Mouse (Mus musculus): ENCODE data around the gene Nrxn1. TPM values are rescaled to one million over a fixed set of nuclear protein-coding genes. Genes with fewer than 3 reads are reported as not detected.
A peak's percentile ranks its signal among the peaks of the same experiment; 100 is the strongest.
"Not testable (repeated sequence)": the region's sequence is repeated elsewhere in the genome, so short reads cannot be mapped to it uniquely, and the experiment has no call there.

Nrxn1 gene
- polyA plus RNA-seq, 1 experiment from 2014 or later, result 161 TPM

DNA sequence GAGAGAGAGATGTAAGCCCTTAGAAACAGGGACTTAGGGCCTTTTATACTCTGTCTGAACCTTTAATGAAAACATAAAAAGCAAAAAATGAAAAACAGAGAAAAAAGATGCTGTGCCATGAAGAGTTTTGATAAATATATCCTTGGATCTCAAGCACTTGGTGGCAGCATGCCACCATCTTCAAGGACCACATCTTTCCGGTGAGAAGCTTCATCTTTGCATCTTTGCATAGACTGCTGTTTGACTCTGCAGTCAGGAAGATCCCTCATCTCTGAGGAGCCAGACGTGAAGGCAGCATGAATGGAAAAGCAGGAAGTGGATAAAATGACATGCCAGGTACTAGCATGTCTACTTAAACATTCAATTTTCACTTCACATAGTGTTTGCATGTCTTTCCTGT, 586.8 kb downstream of the Nrxn1 start:
- no peaks in the 10 kb centered on the region for H3K4me1 ChIP-seq

DNA sequence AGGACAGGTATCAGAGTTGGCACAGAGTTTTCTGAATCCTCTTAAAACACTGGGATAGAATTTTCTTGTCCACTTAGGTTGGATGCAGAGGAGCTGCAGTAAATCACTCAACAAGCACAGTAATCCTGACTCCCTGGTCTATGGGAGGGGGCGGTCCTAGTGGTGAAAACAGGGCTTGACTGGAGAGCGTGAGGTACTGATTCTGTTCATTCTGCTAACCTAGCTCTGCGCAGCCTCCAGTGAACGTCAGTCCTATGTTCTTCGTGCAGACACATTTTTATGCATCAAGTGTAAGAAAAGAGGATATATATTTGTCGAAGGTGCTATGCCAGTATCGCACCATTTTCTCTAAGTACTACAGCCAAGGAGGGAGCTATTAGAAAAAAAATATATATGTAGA, 588.9 kb downstream of the Nrxn1 start:
- H3K9me3 ChIP-seq; H3K4me3 ChIP-seq; H3K36me3 ChIP-seq; H3K4me1 ChIP-seq; ATAC-seq (replicated peaks); H3K4me2 ChIP-seq (replicated peaks); H3K9ac ChIP-seq (replicated peaks); H3K27ac ChIP-seq (replicated peaks); H3K27me3 ChIP-seq: not testable (repeated sequence)
- WGBS, result 69% methylated on average over 7 of the region's 7 CpGs

More for the DNA sequence above, 586.8 kb downstream of the Nrxn1 start:
- Histone ChIP-seq H3K27ac (replicated peaks) (no peak overlapping the region), H3K9me3 (no peaks in the 10 kb centered on the region), H3K36me3 (no peaks in the 10 kb centered on the region), H3K4me2 (replicated peaks) (no peak overlapping the region), H3K27me3 (no peaks in the 10 kb centered on the region), H3K9ac (replicated peaks) (no peak overlapping the region), H3K4me3 (no peak overlapping the region)
- 71% methylated on average over 2 of the region's 2 CpGs for WGBS
- ATAC-seq (replicated peaks), result no peak

DNA sequence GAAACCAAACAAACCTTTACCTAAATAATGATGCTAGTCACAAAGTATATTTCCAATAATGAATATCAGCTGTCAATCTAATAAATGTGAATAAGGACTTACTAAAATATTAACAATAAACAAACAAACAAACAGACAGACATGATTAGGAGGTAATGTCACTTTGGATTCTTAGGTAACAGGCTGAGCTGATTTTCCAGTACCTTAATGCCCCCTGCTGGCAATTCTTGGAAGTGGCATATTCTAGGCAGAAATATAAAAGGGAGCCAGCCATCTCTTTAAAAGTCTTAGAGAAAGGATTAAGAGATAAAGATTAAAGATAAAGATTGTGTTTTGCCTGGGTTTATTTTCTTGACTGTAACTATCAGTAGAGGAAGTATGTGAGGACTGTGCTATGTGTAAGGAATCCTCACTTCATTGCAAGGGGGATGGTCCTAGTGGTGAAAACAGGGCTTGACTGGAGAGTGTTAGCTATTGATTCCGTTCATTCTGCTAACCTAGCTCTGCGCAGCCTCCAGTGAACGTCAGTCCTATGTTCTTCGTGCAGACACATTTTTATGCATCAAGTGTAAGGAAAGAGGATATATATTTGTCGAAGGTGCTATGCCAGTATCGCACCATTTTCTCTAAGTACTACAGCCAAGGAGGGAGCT, 591.7 kb downstream of the Nrxn1 start:
- peak; percentile 82 for ATAC-seq (replicated peaks)
- H3K4me3 ChIP-seq, result no peak overlapping the region
- 49% methylated on average over 6 of the region's 6 CpGs for WGBS
- no peak overlapping the region for H3K9ac ChIP-seq (replicated peaks)
- H3K4me2 ChIP-seq (replicated peaks), result no peak overlapping the region
- H3K27me3 ChIP-seq, result no peaks in the 10 kb centered on the region
- H3K9me3 ChIP-seq, result no peaks in the 10 kb centered on the region
- no peaks in the 10 kb centered on the region for H3K4me1 ChIP-seq
- no peak overlapping the region for H3K27ac ChIP-seq (replicated peaks)
- no peaks in the 10 kb centered on the region for H3K36me3 ChIP-seq

DNA sequence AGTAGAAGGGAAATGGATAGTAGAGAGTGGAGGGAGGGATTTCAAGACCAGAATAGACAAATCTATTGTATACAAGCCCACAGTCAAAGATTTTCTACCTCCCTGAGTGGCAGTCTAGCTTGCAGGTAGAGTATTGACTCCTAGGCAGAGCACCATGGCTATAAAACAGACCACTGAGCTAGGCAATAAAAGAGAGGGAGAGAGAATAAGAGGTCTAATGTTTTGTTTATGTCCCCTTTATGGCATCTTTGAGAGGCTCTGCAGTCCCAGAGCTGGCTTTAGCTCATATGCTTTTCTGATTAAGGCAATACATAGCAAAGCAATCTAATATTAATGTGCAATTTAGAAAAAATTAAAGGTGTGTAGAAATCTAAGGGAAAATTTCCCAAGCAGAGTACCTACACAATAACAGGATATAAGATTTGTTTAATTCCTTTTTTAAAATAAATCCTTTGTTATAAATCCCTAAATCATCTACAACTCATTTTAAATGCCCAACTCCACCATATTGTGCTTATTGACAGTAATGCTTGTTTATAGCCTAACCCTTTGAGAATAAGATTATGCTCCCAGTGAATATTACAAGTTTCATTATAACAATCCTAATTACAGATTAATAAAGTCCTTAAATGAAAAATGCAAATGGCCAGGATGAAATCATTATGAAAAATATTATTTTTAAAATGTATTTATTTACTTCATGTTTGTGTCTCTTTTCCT, 613.2 kb downstream of the Nrxn1 start:
- no peak overlapping the region for H3K27ac ChIP-seq (replicated peaks)
- no peak for ATAC-seq (replicated peaks)

DNA sequence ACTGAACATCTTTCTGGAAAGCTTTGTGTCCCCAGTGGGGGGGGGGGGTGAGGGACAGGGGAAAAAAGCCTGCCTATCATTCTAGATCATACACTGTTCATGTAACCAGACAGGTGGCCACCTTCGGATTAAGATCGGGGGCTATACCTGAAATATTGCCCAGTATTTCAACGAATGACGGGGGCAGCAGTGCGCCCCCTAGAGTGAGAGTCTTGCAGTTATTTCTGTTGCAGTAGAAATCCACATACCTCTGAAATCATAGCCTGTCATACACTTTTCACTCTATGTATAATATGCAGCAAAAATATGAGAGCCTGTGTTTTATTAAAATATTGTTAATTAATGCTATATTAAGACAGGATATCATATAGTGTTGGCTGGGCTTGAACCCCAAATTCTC, 636.1 kb downstream of the Nrxn1 start:
- H3K27ac ChIP-seq (replicated peaks), result no peak overlapping the region
- H3K4me1 ChIP-seq, result peaks cover 11% of the 10 kb centered on the region
- no peak for ATAC-seq (replicated peaks)
- WGBS, result 32% methylated on average over 5 of the region's 5 CpGs
- no peaks in the 10 kb centered on the region for H3K27me3 ChIP-seq
- H3K36me3 ChIP-seq, result no peaks in the 10 kb centered on the region
- H3K4me3 ChIP-seq, result no peak overlapping the region; the same call in 1 of the 2 replicates
- H3K9me3 ChIP-seq, result no peaks in the 10 kb centered on the region
- H3K9ac ChIP-seq (replicated peaks), result no peak overlapping the region
- peak overlapping the region; percentile 75; the same call in 1 of the 2 replicates for H3K4me2 ChIP-seq (replicated peaks)

More for the DNA sequence above, 613.2 kb downstream of the Nrxn1 start:
- Histone ChIP-seq H3K4me3 (no peak overlapping the region), H3K4me1 (no peaks in the 10 kb centered on the region), H3K4me2 (replicated peaks) (no peak overlapping the region), H3K36me3 (no peaks in the 10 kb centered on the region), H3K9me3 (no peaks in the 10 kb centered on the region), H3K9ac (replicated peaks) (no peak overlapping the region), H3K27me3 (no peaks in the 10 kb centered on the region)

DNA sequence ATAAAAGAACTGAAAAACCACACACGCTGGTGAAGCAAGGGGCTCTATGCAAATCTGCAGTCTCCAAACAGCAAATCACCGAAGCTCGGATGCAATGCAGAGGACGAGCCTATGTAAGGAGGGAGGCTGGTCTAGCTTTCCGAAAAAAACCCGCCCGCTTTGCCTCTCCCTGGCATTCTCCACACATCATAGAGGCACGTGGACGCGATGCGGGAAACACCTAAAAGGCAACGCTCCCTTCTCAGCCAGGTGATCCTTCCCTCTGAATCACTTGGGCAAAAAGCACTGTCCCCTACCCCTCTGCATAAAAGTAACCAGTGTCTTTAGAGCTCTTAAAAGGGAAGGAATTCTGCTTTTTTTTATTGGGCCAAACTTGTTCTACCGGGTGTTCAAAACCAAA, 637.0 kb downstream of the Nrxn1 start:
- Histone ChIP-seq H3K4me3 (peak overlapping the region; percentile 55), H3K4me1 (peaks cover 17% of the 10 kb centered on the region), H3K4me2 (replicated peaks) (peak overlapping the region; percentile 75), H3K9ac (replicated peaks) (peak overlapping the region; percentile 74), H3K27me3 (no peaks in the 10 kb centered on the region), H3K27ac (replicated peaks) (peak overlapping the region; percentile 88), H3K36me3 (no peaks in the 10 kb centered on the region), H3K9me3 (no peaks in the 10 kb centered on the region)
- peak; percentile 73 for ATAC-seq (replicated peaks)
- 1% methylated on average over 13 of the region's 13 CpGs for WGBS

DNA sequence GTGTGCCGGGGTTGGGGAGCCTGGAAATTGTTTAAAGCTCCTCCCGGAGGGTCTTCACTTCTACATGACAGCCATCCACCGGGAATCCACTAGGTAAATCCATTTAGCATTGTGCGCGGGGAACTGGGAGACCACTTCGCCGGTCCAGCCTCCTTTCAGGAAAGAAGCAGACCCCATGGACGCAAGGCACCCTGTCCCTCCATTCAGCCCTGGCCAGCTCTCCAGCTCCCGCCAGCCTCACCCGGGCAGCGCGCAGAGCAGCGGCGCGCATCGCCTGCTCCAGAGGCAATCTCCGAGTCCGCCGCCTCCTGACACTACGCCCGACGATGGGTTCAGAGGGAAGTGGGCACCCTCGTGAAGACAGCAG, 637.5 kb downstream of the Nrxn1 start:
- peak overlapping the region; percentile 74 for H3K9ac ChIP-seq (replicated peaks)
- H3K4me1 ChIP-seq, result peaks cover 19% of the 10 kb centered on the region
- H3K36me3 ChIP-seq, result no peaks in the 10 kb centered on the region
- H3K9me3 ChIP-seq, result no peaks in the 10 kb centered on the region
- H3K4me2 ChIP-seq (replicated peaks), result peak overlapping the region; percentile 75
- peak overlapping the region; percentile 88 for H3K27ac ChIP-seq (replicated peaks)
- H3K27me3 ChIP-seq, result no peaks in the 10 kb centered on the region
- peak overlapping the region; percentile 55 for H3K4me3 ChIP-seq
- ATAC-seq (replicated peaks), result peak; percentile 71
- WGBS, result under 1% methylated on average over 23 of the region's 23 CpGs

DNA sequence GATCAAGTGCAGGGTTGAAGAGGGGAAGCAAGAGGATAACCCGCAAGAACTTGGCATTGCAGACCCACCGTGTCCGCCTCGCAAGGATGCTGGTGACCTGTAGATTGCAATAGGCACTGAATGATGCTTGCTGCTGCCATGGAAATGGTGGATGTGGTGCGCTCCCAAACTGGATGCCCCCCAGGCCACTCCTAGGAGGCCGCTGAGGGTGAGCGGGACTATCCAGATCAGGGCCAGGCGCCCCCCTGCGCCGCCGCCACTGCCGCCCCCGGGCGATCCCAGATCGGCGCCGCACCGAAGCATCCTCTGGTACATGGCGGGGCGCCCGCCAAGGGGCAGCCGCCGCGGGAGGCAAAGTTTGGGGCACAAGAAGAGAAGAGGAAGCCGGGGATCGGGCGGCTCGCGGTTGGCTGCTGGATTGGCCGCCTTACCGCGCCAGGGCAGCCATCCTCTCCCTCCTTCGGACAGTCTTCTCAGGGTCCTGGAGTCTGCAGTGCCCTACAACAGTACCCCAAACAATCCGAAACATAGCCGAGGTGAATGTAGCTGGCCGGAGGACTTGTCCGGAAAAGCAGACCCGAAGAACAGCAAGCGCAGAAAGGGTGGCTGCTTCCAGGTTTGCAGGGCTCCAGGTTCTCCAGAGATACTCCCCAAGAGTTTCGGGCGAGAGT, 638.0 kb downstream of the Nrxn1 start:
- under 1% methylated on average over 41 of the region's 41 CpGs for WGBS

DNA sequence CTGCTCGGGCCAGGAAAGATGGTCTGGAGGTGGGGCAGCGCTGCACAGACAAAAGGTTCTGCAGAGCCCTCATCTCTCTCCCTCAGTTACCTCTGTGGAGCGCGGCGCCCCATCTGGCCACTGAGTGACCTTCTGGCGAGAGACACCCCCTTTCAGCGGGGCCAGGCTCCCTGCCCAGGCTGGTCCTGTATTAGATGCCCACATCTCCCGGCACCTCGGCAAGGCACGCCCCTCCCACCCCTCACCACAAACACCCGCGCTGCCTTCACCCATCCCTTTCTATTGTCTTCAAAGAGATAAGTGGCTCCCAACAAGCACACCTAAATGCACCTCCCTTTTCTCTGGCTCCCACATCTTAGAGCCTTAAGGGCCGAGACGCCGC, 638.5 kb downstream of the Nrxn1 start:
- H3K27ac ChIP-seq (replicated peaks), result peak overlapping the region; percentile 88
- WGBS, result 1% methylated on average over 15 of the region's 15 CpGs
- peak overlapping the region; percentile 75 for H3K4me2 ChIP-seq (replicated peaks)
- no peaks in the 10 kb centered on the region for H3K9me3 ChIP-seq
- no peaks in the 10 kb centered on the region for H3K36me3 ChIP-seq
- no peaks in the 10 kb centered on the region for H3K27me3 ChIP-seq
- peak overlapping the region; percentile 74 for H3K9ac ChIP-seq (replicated peaks)
- peak overlapping the region; percentile 55 for H3K4me3 ChIP-seq
- peak; percentile 52 for ATAC-seq (replicated peaks)
- peaks cover 19% of the 10 kb centered on the region for H3K4me1 ChIP-seq

More for the DNA sequence above, 638.0 kb downstream of the Nrxn1 start:
- peaks cover 19% of the 10 kb centered on the region for H3K4me1 ChIP-seq
- H3K36me3 ChIP-seq, result no peaks in the 10 kb centered on the region
- no peaks in the 10 kb centered on the region for H3K27me3 ChIP-seq
- peak overlapping the region; percentile 55 for H3K4me3 ChIP-seq
- H3K9me3 ChIP-seq, result no peaks in the 10 kb centered on the region
- peak overlapping the region; percentile 74 for H3K9ac ChIP-seq (replicated peaks)
- H3K27ac ChIP-seq (replicated peaks), result peak overlapping the region; percentile 88
- peak overlapping the region; percentile 75 for H3K4me2 ChIP-seq (replicated peaks)
- peak; percentile 54 for ATAC-seq (replicated peaks)

DNA sequence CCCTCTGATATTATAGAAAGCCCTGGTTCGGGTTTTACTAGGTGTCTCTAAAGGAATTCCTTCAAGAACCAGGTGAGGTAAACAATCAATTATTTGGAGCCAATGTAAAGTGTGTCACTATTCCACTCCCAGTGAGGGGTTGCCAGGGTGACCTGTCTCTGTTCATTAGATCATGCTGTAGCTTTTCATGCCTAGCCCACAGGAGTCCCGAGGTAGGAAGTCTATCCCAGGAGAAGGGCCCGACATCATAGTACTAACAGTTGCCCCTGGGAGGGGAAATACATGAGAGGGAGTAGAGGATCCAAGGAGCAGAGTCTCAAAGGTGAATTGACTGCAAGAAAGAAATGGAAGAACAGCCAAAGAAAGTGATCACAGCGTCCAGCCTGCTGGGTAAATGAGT, 639.6 kb downstream of the Nrxn1 start:
- Histone ChIP-seq H3K36me3 (no peaks in the 10 kb centered on the region), H3K27ac (replicated peaks) (peak overlapping the region; percentile 55), H3K4me3 (peak overlapping the region; percentile 55), H3K9me3 (no peaks in the 10 kb centered on the region), H3K4me1 (peaks cover 19% of the 10 kb centered on the region), H3K9ac (replicated peaks) (no peak overlapping the region; the same call in 1 of the 2 replicates), H3K27me3 (no peaks in the 10 kb centered on the region), H3K4me2 (replicated peaks) (peak overlapping the region; percentile 75)
- 34% methylated on average over 4 of the region's 4 CpGs for WGBS
- ATAC-seq (replicated peaks), result no peak

DNA sequence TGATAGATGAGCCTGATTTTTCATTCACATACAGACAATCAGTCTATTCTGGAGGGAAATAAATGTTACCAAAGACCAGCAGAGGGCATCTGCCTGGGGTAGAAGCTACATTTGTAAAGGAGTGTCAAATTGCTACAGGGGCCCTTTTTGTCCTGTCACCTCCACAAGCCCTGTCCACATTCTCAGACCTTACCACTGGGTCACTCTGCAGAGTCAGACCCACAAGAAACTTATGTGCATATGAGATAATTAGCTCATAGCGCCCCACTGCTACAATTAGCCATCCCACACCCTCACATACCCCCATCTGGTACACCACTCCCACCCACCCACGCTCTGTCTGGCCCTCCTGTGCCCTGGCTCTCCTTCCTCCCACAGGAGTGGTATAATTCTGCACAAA, 640.1 kb downstream of the Nrxn1 start:
- no peaks in the 10 kb centered on the region for H3K36me3 ChIP-seq
- H3K4me1 ChIP-seq, result peaks cover 19% of the 10 kb centered on the region
- no peak; the same call in 1 of the 2 replicates for ATAC-seq (replicated peaks)
- no peaks in the 10 kb centered on the region for H3K9me3 ChIP-seq
- 46% methylated on average over 2 of the region's 2 CpGs for WGBS
- H3K4me2 ChIP-seq (replicated peaks), result peak overlapping the region; percentile 75
- H3K4me3 ChIP-seq, result peak overlapping the region; percentile 55
- no peaks in the 10 kb centered on the region for H3K27me3 ChIP-seq
- H3K27ac ChIP-seq (replicated peaks), result peak overlapping the region; percentile 55
- 0 out of 2 replicates have a peak overlapping the region, but pooled peaks have one; percentile 32 for H3K9ac ChIP-seq (replicated peaks)

DNA sequence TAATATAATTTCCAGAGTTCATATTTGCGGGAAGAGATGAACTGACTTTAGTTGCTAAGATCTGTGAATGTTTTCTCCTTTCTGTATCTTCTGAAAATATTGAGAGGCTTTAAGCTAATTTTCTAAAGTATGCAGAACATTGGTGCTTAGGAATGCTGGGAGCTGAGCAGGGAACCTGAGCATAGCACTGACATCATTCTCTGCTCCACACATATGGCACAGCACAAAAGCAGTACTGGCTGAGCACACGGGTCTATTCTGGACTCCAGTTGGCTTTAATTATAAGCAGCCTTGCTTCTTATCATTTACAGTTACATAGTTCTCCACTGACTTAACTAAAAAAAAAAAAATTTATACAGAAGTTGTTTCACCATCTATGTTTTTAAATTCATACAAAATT, 641.5 kb downstream of the Nrxn1 start:
- H3K4me2 ChIP-seq (replicated peaks), result peak overlapping the region; percentile 75
- H3K4me1 ChIP-seq, result peaks cover 19% of the 10 kb centered on the region
- peak overlapping the region; percentile 20; the same call in 1 of the 2 replicates for H3K27ac ChIP-seq (replicated peaks)
- 0 out of 2 replicates have a peak overlapping the region, but pooled peaks have one; percentile 32 for H3K9ac ChIP-seq (replicated peaks)
- no peaks in the 10 kb centered on the region for H3K36me3 ChIP-seq
- peak overlapping the region; percentile 55 for H3K4me3 ChIP-seq
- no peak for ATAC-seq (replicated peaks)
- whole genome bisulfite sequencing, result 54% methylated on average over 2 of the region's 2 CpGs
- H3K9me3 ChIP-seq, result no peaks in the 10 kb centered on the region
- H3K27me3 ChIP-seq, result no peaks in the 10 kb centered on the region

All from forebrain, embryonic 15.5 days (tissue).